Mouse (Mus musculus) myocyte (in vitro differentiated cells): ENCODE data around the gene Brd4.

Experiments used
- CEBPB ChIP-seq: IDR thresholded peaks from 2 replicates; pipeline ENCODE4 v1.6.1; 2011; ENCODE audit warnings: mild to moderate bottlenecking, moderate library complexity; ENCODE audit not compliant: poor library complexity, insufficient read depth, severe bottlenecking
- E2F4 ChIP-seq: IDR thresholded peaks from one replicate; pipeline ENCODE4 v1.6.1; 2011; ENCODE audit warnings: mild to moderate bottlenecking, control low read depth, moderate library complexity; ENCODE audit not compliant: insufficient read depth
- MAX ChIP-seq: IDR thresholded peaks from one replicate; pipeline ENCODE4 v1.6.1; 2011; ENCODE audit warnings: low read depth, mild to moderate bottlenecking, control low read depth
- MYOD1 ChIP-seq, 3 experiments: IDR thresholded peaks; one replicate each; pipeline ENCODE4 v1.6.1; 2011; ENCODE audit warnings: control low read depth in 2 of 3, low read depth in 2 of 3, mild to moderate bottlenecking in 2 of 3, moderate library complexity in 1 of 3; ENCODE audit not compliant: insufficient read length in 2 of 3, control insufficient read depth in 1 of 3
- MYOG ChIP-seq, 3 experiments: IDR thresholded peaks; one replicate each; pipeline ENCODE4 v1.6.1; 2011; ENCODE audit warnings: control low read depth in 2 of 3, low read depth in 2 of 3, mild to moderate bottlenecking in 2 of 3; ENCODE audit not compliant: insufficient read length in 2 of 3, control insufficient read depth in 1 of 3, insufficient read depth in 1 of 3
- POLR2A ChIP-seq: IDR thresholded peaks from one replicate; pipeline ENCODE4 v1.6.1; 2011; ENCODE audit warnings: low read depth, mild to moderate bottlenecking, control low read depth, moderate library complexity; ENCODE audit not compliant: insufficient read length
- POLR2AphosphoS2 ChIP-seq: IDR thresholded peaks from one replicate; pipeline ENCODE4 v1.6.1; 2011; ENCODE audit warnings: low read depth, control low read depth; ENCODE audit not compliant: insufficient read length
- REST ChIP-seq: IDR thresholded peaks from one replicate; pipeline ENCODE4 v1.6.1; 2011; ENCODE audit warnings: mild to moderate bottlenecking, control low read depth, moderate library complexity; ENCODE audit not compliant: insufficient read depth, insufficient read length
- SRF ChIP-seq: IDR thresholded peaks from one replicate; pipeline ENCODE4 v1.6.1; 2011; ENCODE audit warnings: low read depth; ENCODE audit not compliant: control insufficient read depth, insufficient read length
- TCF12 ChIP-seq: IDR thresholded peaks from one replicate; pipeline ENCODE4 v1.6.1; 2011; ENCODE audit warnings: mild to moderate bottlenecking, control low read depth; ENCODE audit not compliant: poor library complexity, insufficient read depth, severe bottlenecking
- TCF3 ChIP-seq: IDR thresholded peaks from one replicate; pipeline ENCODE4 v1.6.1; 2011; ENCODE audit warnings: low read depth, control low read depth; ENCODE audit not compliant: insufficient read length
- USF1 ChIP-seq: IDR thresholded peaks from one replicate; pipeline ENCODE4 v1.6.1; 2011; ENCODE audit warnings: low read depth, mild to moderate bottlenecking, control low read depth, moderate library complexity

DNA sequence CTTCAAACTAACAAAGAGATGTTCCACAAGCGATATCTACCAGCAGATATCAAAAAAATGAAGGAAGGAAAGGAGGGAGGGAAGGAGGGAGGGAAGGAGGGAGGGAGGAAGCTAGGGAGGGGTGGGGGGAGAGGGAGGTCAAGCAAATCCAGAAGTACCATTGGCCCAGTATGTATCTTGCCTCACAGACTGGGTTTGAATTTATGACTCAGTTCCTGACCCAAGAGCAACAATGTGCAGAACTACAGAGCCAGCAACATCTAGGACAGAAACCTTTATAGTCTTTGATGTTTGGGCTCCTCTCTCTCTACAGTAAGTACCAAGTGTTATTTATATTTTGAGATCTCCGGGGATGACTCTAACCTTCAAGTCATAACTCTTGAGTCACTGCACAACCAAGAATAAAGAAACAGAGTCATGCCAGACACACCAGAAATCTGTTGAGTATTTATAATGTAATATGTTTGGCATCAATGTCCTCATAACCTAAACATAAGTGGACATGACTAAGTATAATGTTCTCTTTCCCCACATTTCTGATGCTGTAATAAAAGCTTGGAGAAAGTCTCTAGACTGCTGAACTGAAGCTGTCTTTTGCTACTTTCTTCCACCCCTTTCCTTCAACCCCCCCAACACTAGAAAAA is 32.6 kb downstream of the Brd4 start:
- TF ChIP-seq USF1: no peak
- no peak for TF ChIP-seq TCF3
- no peak for TF ChIP-seq POLR2A
- TF ChIP-seq MYOG (IDR thresholded peaks at IDR 0.05; ENCODE audit: control insufficient read depth in 1 of 3, insufficient read depth in 1 of 3, insufficient read length in 2 of 3, low read depth in 2 of 3): no peak
- no peak for TF ChIP-seq MAX
- no peak for TF ChIP-seq MYOD1 (IDR thresholded peaks at IDR 0.05; ENCODE audit: control insufficient read depth in 1 of 3, insufficient read length in 2 of 3, low read depth in 2 of 3)
- TF ChIP-seq REST: no peak
- no peak for TF ChIP-seq CEBPB
- no peak for TF ChIP-seq E2F4
- TF ChIP-seq POLR2AphosphoS2: no peak
- no peak for TF ChIP-seq TCF12
- no peak for TF ChIP-seq SRF
